Mouse (Mus musculus): ENCODE measurements around the gene Hecw2. TPM values are rescaled to one million over a fixed set of nuclear protein-coding genes. Genes with fewer than 3 reads are reported as not detected.

The Hecw2 gene
- polyA plus RNA-seq, 1 experiment = 9.0 TPM

GRCm38 (mm10) chr1:53911848-53912247, 283.1 kb downstream of the Hecw2 start:
- DNase-seq = no peak
- Histone ChIP-seq H3K4me1 (ENCODE audit: control insufficient read depth, insufficient read depth, low read length) (no peaks in the 10 kb centered on the region), H3K27me3 (ENCODE audit: control insufficient read depth, insufficient read depth, low read length) (no peaks in the 10 kb centered on the region), H3K27ac (ENCODE audit: insufficient read depth, low read length) (no peak overlapping the region), H3K4me3 (replicated peaks; ENCODE audit: insufficient read depth, low read depth, low read length) (no peak overlapping the region)
- no peak for TF ChIP-seq CTCF (IDR thresholded peaks at IDR 0.05; ENCODE audit: borderline replicate concordance, insufficient read depth, low read depth, low read length)
- WGBS = 52% methylated on average over 3 of the region's 3 CpGs

DNA sequence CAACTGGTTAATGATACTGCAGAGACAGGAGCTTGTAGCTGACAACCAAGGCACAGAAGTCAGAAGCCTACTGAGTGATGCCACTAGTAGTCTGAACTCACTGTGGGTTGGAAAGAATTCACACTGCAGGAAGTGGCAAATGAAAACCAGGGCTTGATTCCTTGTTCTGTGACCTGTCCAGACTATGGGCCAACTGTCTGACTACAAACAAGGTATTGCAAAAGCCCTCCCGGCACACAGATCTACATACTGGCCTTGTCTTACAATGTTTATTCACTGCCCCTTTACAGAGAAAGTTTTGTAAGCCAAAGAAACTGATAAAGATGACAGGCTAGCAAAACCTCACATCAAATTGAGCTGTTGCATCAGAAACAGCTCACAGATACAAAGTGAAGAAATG, 284.7 kb downstream of the Hecw2 start:
- no peak overlapping the region for H3K27ac ChIP-seq (ENCODE audit: insufficient read depth, low read length)
- H3K4me3 ChIP-seq (replicated peaks; ENCODE audit: insufficient read depth, low read depth, low read length) = no peak overlapping the region
- TF ChIP-seq POLR2A (IDR thresholded peaks at IDR 0.05; ENCODE audit: borderline replicate concordance, insufficient read depth, low read length) (no peak), CTCF (IDR thresholded peaks at IDR 0.05; ENCODE audit: borderline replicate concordance, insufficient read depth, low read depth, low read length) (no peak)
- DNase-seq = no peak
- 76% methylated on average over 1 of the region's 1 CpGs for WGBS
- H3K4me1 ChIP-seq (ENCODE audit: control insufficient read depth, insufficient read depth, low read length) = no peaks in the 10 kb centered on the region
- no peaks in the 10 kb centered on the region for H3K27me3 ChIP-seq (ENCODE audit: control insufficient read depth, insufficient read depth, low read length)

DNA sequence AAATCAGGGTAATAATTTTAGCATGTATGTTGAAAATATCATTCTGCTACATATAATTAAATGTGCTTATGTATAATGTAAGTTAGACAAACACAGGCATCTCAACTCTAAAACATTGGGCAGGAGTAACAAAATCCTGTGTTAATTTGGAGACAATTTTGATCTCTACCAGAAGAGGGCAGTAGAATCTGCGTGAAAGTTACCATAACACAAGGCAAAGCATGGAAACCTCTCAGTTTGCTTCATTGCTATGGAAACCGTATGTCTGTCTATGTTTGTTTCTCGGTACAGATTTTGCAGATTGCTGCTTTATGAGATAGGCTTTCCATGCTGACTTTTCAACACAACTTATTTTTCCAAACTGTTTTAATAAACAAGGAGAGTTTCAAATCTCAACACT, 285.9 kb downstream of the Hecw2 start:
- WGBS = 3% methylated on average over 3 of the region's 3 CpGs
- H3K4me1 ChIP-seq (ENCODE audit: control insufficient read depth, insufficient read depth, low read length) = no peaks in the 10 kb centered on the region
- DNase-seq = peak in 1 of 2 experiments; percentile 44
- TF ChIP-seq CTCF (IDR thresholded peaks at IDR 0.05; ENCODE audit: borderline replicate concordance, insufficient read depth, low read depth, low read length) = peak; percentile 41; the same call in 1 of the 2 replicates
- TF ChIP-seq POLR2A (IDR thresholded peaks at IDR 0.05; ENCODE audit: borderline replicate concordance, insufficient read depth, low read length) = no peak
- H3K4me3 ChIP-seq (replicated peaks; ENCODE audit: insufficient read depth, low read depth, low read length) = no peak overlapping the region
- no peaks in the 10 kb centered on the region for H3K27me3 ChIP-seq (ENCODE audit: control insufficient read depth, insufficient read depth, low read length)
- H3K27ac ChIP-seq (ENCODE audit: insufficient read depth, low read length) = no peak overlapping the region

DNA sequence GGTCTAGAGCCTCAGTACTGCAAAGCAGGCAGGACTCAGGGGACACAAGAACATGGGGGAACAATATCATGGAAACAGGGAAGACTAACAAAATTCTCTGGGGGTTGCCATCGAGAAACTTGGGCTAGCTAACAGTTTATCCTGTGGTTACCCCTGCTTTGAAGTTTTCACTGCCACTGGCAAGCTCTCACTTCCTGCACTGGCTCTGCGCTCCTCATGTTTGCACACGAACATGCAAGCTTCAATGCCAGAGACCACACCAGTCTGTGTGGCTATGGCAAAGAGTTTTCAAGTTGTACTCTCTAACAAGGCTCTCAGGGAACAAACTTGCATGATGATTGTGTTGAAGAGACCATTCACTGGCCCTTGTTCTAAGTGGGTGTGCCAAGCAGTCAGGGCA, 288.8 kb downstream of the Hecw2 start:
- Histone ChIP-seq H3K27me3 (ENCODE audit: control insufficient read depth, insufficient read depth, low read length) (no peaks in the 10 kb centered on the region), H3K4me1 (ENCODE audit: control insufficient read depth, insufficient read depth, low read length) (no peaks in the 10 kb centered on the region), H3K4me3 (replicated peaks; ENCODE audit: insufficient read depth, low read depth, low read length) (no peak overlapping the region), H3K27ac (ENCODE audit: insufficient read depth, low read length) (no peak overlapping the region)
- 78% methylated on average over 3 of the region's 3 CpGs for WGBS
- no peak for DNase-seq
- TF ChIP-seq POLR2A (IDR thresholded peaks at IDR 0.05; ENCODE audit: borderline replicate concordance, insufficient read depth, low read length) (no peak), CTCF (IDR thresholded peaks at IDR 0.05; ENCODE audit: borderline replicate concordance, insufficient read depth, low read depth, low read length) (no peak)

GRCm38 (mm10) chr1:53900416-53900815, 294.6 kb downstream of the Hecw2 start:
- Histone ChIP-seq H3K27ac (ENCODE audit: insufficient read depth, low read length) (no peak overlapping the region), H3K4me1 (ENCODE audit: control insufficient read depth, insufficient read depth, low read length) (no peaks in the 10 kb centered on the region), H3K4me3 (replicated peaks; ENCODE audit: insufficient read depth, low read depth, low read length) (no peak overlapping the region), H3K27me3 (ENCODE audit: control insufficient read depth, insufficient read depth, low read length) (no peaks in the 10 kb centered on the region)
- DNase-seq = no peak
- WGBS = 97% methylated on average over 2 of the region's 2 CpGs
- no peak for TF ChIP-seq CTCF (IDR thresholded peaks at IDR 0.05; ENCODE audit: borderline replicate concordance, insufficient read depth, low read depth, low read length)
- no peak for TF ChIP-seq POLR2A (IDR thresholded peaks at IDR 0.05; ENCODE audit: borderline replicate concordance, insufficient read depth, low read length)

DNA sequence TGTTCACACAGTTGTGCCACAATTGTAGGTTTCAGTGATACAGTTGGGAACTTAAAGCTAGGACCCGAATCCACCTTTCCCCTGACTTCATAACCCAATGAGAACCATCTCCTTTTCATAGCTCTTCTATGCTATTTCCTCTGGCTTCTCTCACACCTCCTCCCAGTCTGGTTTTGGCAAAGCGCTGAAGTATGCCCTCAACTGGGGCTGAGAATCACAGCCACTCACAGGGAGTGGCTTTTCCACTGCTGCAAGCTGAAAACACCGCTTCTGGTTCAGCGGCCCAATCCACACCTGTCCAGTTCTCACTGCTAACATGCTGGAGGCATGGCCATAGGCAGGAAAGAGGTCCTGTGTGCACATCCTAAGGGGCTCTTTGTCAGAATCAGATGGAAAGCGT, 300.7 kb downstream of the Hecw2 start:
- H3K4me1 ChIP-seq (ENCODE audit: control insufficient read depth, insufficient read depth, low read length) = peaks cover 5% of the 10 kb centered on the region
- no peak overlapping the region for H3K27ac ChIP-seq (ENCODE audit: insufficient read depth, low read length)
- H3K27me3 ChIP-seq (ENCODE audit: control insufficient read depth, insufficient read depth, low read length) = no peaks in the 10 kb centered on the region
- DNase-seq = no peak
- 86% methylated on average over 5 of the region's 5 CpGs for WGBS
- TF ChIP-seq POLR2A (IDR thresholded peaks at IDR 0.05; ENCODE audit: borderline replicate concordance, insufficient read depth, low read length) (no peak), CTCF (IDR thresholded peaks at IDR 0.05; ENCODE audit: borderline replicate concordance, insufficient read depth, low read depth, low read length) (no peak)
- H3K4me3 ChIP-seq (replicated peaks; ENCODE audit: insufficient read depth, low read depth, low read length) = no peak overlapping the region

- H3K4me3 ChIP-seq (replicated peaks; ENCODE audit: insufficient read depth, low read depth, low read length) = no peak overlapping the region
- 14% methylated on average over 3 of the region's 3 CpGs for WGBS
- H3K27me3 ChIP-seq (ENCODE audit: control insufficient read depth, insufficient read depth, low read length) = no peaks in the 10 kb centered on the region
- no peak for DNase-seq
- peaks cover 5% of the 10 kb centered on the region for H3K4me1 ChIP-seq (ENCODE audit: control insufficient read depth, insufficient read depth, low read length)
- TF ChIP-seq CTCF (IDR thresholded peaks at IDR 0.05; ENCODE audit: borderline replicate concordance, insufficient read depth, low read depth, low read length) (peak; percentile 15; the same call in 1 of the 2 replicates), POLR2A (IDR thresholded peaks at IDR 0.05; ENCODE audit: borderline replicate concordance, insufficient read depth, low read length) (no peak)
- no peak overlapping the region for H3K27ac ChIP-seq (ENCODE audit: insufficient read depth, low read length)
These were observed 304.6 kb downstream of the Hecw2 start for GRCm38 (mm10) chr1:53890380-53890779.

- WGBS = 95% methylated on average over 3 of the region's 3 CpGs
- DNase-seq = no peak
These were observed 305.2 kb downstream of the Hecw2 start for GRCm38 (mm10) chr1:53889806-53890205.

More at GRCm38 (mm10) chr1:53889806-53890205, 305.2 kb downstream of the Hecw2 start:
- Histone ChIP-seq H3K27ac (ENCODE audit: insufficient read depth, low read length) (no peak overlapping the region), H3K4me1 (ENCODE audit: control insufficient read depth, insufficient read depth, low read length) (peaks cover 5% of the 10 kb centered on the region), H3K4me3 (replicated peaks; ENCODE audit: insufficient read depth, low read depth, low read length) (no peak overlapping the region), H3K27me3 (ENCODE audit: control insufficient read depth, insufficient read depth, low read length) (no peaks in the 10 kb centered on the region)
- no peak for TF ChIP-seq POLR2A (IDR thresholded peaks at IDR 0.05; ENCODE audit: borderline replicate concordance, insufficient read depth, low read length)
